Mouse (Mus musculus) erythroblast, embryonic 14.5 days (primary cell): ENCODE results near the gene Cwh43.
A peak's percentile ranks its signal among the peaks of the same experiment; 100 is the strongest.

Source experiments
- GATA1 ChIP-seq: IDR thresholded peaks from 2 replicates; pipeline ENCODE4 v1.6.1; 2012; ENCODE audit warnings: low read length, inconsistent platforms, mixed read lengths
- TAL1 ChIP-seq: IDR thresholded peaks from 3 replicates; pipeline ENCODE4 v1.6.1; 2012; ENCODE audit warnings: low read length, inconsistent platforms, mixed read lengths

DNA sequence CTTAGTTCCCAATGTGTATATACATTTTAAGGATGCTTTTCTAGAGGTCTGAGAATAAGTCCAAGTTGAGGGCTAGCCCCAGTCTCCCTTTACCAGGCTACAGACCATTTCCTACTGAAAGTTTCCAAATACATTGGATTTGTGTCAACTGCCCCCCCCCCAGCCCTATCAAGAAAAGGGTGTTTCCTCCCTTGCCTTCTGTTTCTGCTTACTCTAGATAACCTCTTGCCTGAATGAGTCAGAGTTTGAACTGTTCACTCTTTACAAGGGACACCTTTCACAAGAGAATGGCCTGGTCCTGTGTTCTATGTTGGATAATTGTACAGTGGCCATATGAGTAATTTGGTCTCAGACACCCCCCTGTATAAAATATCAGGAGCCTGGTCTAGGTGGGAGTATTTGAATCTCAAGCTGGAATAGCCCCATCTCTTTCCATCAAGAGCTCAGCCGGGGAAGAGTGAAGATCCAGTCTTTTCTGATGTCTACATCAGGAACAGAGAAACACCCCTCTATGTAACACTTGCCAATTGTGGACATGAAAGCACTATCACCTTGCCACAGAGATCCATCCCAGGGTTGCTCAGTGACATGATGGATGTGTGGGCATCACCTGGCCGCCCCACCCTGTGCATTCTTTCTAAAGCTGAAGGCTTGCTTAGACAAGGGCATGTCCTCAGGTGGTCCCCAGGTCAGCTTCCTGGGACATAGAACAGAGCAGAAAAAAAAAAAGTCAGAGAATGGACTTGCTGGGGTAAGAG is 41.6 kb upstream of the Cwh43 start:
- TF ChIP-seq TAL1 (peak; percentile 78), GATA1 (peak; percentile 69)
